ENCODE assay signal across 26 mouse cellular contexts in the genomic region with DNA sequence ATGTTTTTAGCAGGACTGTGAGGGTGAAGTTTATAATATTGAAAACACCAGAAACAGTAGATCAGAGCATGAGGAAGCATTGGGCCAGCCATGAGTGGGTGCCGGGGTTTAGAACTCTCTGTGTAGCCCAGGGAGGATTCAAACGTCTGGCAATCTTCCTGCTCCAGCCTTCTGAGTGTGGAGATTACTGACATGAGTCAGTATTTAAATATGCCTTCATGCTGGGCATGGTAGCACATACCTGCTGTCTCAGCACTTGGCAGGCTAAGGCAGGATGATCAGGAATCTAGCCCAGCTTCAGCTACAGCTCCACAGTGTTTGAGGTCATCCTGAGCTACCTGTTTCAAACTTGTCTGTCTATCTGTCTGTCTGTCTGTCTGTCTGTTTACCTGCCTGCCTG.
A peak's percentile ranks its signal among the peaks of the same experiment; 100 is the strongest.
DNase-seq lines count a peak whose midpoint lies in the region; TF ChIP-seq lines count a peak whose summit lies in the region.
"Had no signal": no experiment of that assay in that cellular context is flagged by ENCODE, and none has a peak within 500 bp of the region (broad histone marks: within the 10 kb centered on the region; RNA-seq: fewer than 3 reads in every experiment).

No protein-coding gene starts in this region.

- no peaks in the 10 kb centered on the region for H3K36me3 ChIP-seq in kidney, adult 2 months (ENCODE audit: control insufficient read depth, insufficient read depth, low read length)
- H3K36me3 ChIP-seq in midbrain, embryonic 10.5 days = no peaks in the 10 kb centered on the region
- H3K36me3 ChIP-seq: hindbrain, embryonic 10.5 days; hindbrain, embryonic 15.5 days; midbrain, embryonic 13.5 days; neural tube, embryonic 13.5 days had no signal

- TF ChIP-seq POLR2A in kidney, adult 2 months (IDR thresholded peaks at IDR 0.05; ENCODE audit: low read depth, low read length) = no peak

- H3K27ac ChIP-seq in kidney, adult 2 months (ENCODE audit: insufficient read depth, low read depth, low read length) = no peak overlapping the region
- H3K27ac ChIP-seq in midbrain, embryonic 10.5 days (replicated peaks) = no peak overlapping the region
- H3K27ac ChIP-seq: hindbrain, embryonic 10.5 days; hindbrain, embryonic 15.5 days; liver, embryonic 14.5 days; midbrain, embryonic 13.5 days; neural tube, embryonic 13.5 days; stomach, postnatal 0 days had no signal

- H3K4me3 ChIP-seq in kidney, adult 2 months (ENCODE audit: insufficient read depth, low read depth, low read length) = no peak overlapping the region
- H3K4me3 ChIP-seq in midbrain, embryonic 10.5 days = no peak overlapping the region
- H3K4me3 ChIP-seq: hindbrain, embryonic 10.5 days; hindbrain, embryonic 15.5 days; midbrain, embryonic 13.5 days; neural tube, embryonic 13.5 days had no signal

- TF ChIP-seq CTCF in kidney, adult 2 months (conservative IDR thresholded peaks at IDR 0.05; ENCODE audit: insufficient read depth, insufficient read length, low read depth, low read length) = no peak

- WGBS in kidney, adult 2 months = 60% methylated on average over 2 of the region's 2 CpGs
- 71% methylated on average over 2 of the region's 2 CpGs for WGBS in midbrain, embryonic 10.5 days

- DNase-seq in kidney, adult 2 months = peak; percentile 7
- DNase-seq in kidney, postnatal 14 days = no peak
- DNase-seq in cerebellum, adult 11 months = peak; percentile 68
- DNase-seq in cerebellum, adult 9-10 months = peak; percentile 84
- DNase-seq in cerebellum, postnatal 36 days = peak; percentile 66 to 71
- no peak for DNase-seq in c-Kit-positive CD71-positive TER-119-positive erythroid progenitor cells, embryonic 14.5 days (ENCODE audit: low spot score)
- DNase-seq in midbrain, embryonic 10.5 days (ENCODE audit: low spot score) = no peak
- DNase-seq: adrenal gland, adult 8-10 months; B cell, adult 2 months; gastrocnemius, postnatal 14 days; heart, adult 11 months; kidney, adult 18-20 months; kidney, postnatal 10 days; layer of hippocampus, adult 9-11 months; liver; lung, embryonic 14.5 days; lung, postnatal 14 days; right cerebral cortex, postnatal 4 days; thymus, adult 18-20 months; thymus, postnatal 25 days had no signal

- H3K27me3 ChIP-seq in kidney, adult 2 months (replicated peaks; ENCODE audit: control insufficient read depth, insufficient read depth, low read length) = no peaks in the 10 kb centered on the region
- no peaks in the 10 kb centered on the region for H3K27me3 ChIP-seq in midbrain, embryonic 10.5 days (ENCODE audit: low read depth, poor library complexity, severe bottlenecking)
- H3K27me3 ChIP-seq: hindbrain, embryonic 15.5 days; midbrain, embryonic 13.5 days; neural tube, embryonic 13.5 days had no signal

- no peaks in the 10 kb centered on the region for H3K4me1 ChIP-seq in kidney, adult 2 months (ENCODE audit: control insufficient read depth, insufficient read depth, low read length)
- H3K4me1 ChIP-seq in midbrain, embryonic 10.5 days = no peaks in the 10 kb centered on the region
- H3K4me1 ChIP-seq: hindbrain, embryonic 10.5 days; hindbrain, embryonic 15.5 days; midbrain, embryonic 13.5 days had no signal

- no peaks in the 10 kb centered on the region for H3K9me3 ChIP-seq in midbrain, embryonic 10.5 days (replicated peaks)
- H3K9me3 ChIP-seq: hindbrain, embryonic 10.5 days; hindbrain, embryonic 15.5 days; midbrain, embryonic 13.5 days; neural tube, embryonic 13.5 days had no signal

Comparison
In these comparisons a context has a peak if more than half of its experiments do, and no peak if none do; other contexts are left out.
1. DNase-seq: peak in kidney, adult 2 months (single experiment), cerebellum, adult 11 months (single experiment), cerebellum, adult 9-10 months (single experiment) and cerebellum, postnatal 36 days (2 of 2); none in kidney, postnatal 14 days (single experiment), c-Kit-positive CD71-positive TER-119-positive erythroid progenitor cells, embryonic 14.5 days (single experiment) and midbrain, embryonic 10.5 days (single experiment).